Mouse (Mus musculus) ES-Bruce4 (cell line): ENCODE data around the gene Arsj.

Source experiments
- EP300 ChIP-seq: IDR thresholded peaks from 2 replicates; pipeline ENCODE4 v1.6.1; 2011; ENCODE audit warnings: low read depth, low read length; ENCODE audit not compliant: insufficient read depth
- POLR2A ChIP-seq: IDR thresholded peaks from one replicate; pipeline ENCODE4 v1.8.1; 2011; ENCODE audit warnings: low read length; ENCODE audit not compliant: insufficient read depth

GRCm38 (mm10) chr3:126397451-126397850 is 34.0 kb downstream of the Arsj start:
- no peak for TF ChIP-seq POLR2A
- no peak for TF ChIP-seq EP300
